Mouse (Mus musculus) stomach, postnatal 0 days (tissue): ENCODE data around the gene Dclk2. TPM values are rescaled to one million over a fixed set of nuclear protein-coding genes. Genes with fewer than 3 reads are reported as not detected.

Experiments used
- ATAC-seq: fragments of 200-750 bp; cut with Nextera tagmentation; 2 replicates; pipeline ENCODE4 v1.8.0; 2017; ENCODE audit not compliant: low FRiP score, low TSS enrichment
- DNase-seq: peaks from one replicate; pipeline ENCODE4 v3.0.0-alpha.2; 2016; ENCODE audit warnings: low spot score
- H3K27ac ChIP-seq: fragments of 300-500 bp; sonication (generic); replicated peaks from 2 replicates; pipeline ENCODE4 v1.5.1; 2014; ENCODE audit warnings: mild to moderate bottlenecking, control low read depth
- H3K27me3 ChIP-seq: fragments of 300-500 bp; sonication (generic); 2 replicates; pipeline ENCODE4 v1.6.1; 2014; ENCODE audit warnings: low read length; ENCODE audit not compliant: control insufficient read depth, insufficient read depth
- H3K36me3 ChIP-seq: fragments of 300-500 bp; sonication (generic); 2 replicates; pipeline ENCODE4 v1.6.1; 2014; ENCODE audit warnings: low read length, mixed read lengths; ENCODE audit not compliant: control insufficient read depth, insufficient read depth
- H3K4me1 ChIP-seq: fragments of 300-500 bp; sonication (generic); replicated peaks from 2 replicates; pipeline ENCODE4 v1.6.1; 2014; ENCODE audit warnings: antibody characterized with exemption; ENCODE audit not compliant: control insufficient read depth, insufficient read depth
- H3K4me2 ChIP-seq: fragments of 300-500 bp; sonication (generic); replicated peaks from 2 replicates; pipeline ENCODE4 v1.6.1; 2014; ENCODE audit warnings: low read depth, mild to moderate bottlenecking, control low read depth, moderate library complexity
- H3K4me3 ChIP-seq: fragments of 300-500 bp; sonication (generic); 2 replicates; pipeline ENCODE4 v1.5.1; 2014; ENCODE audit warnings: low read depth, low read length, control low read depth
- H3K9ac ChIP-seq: fragments of 300-500 bp; sonication (generic); 2 replicates; pipeline ENCODE4 v1.6.1; 2014; ENCODE audit warnings: mild to moderate bottlenecking, low read length, control low read depth, mixed read lengths
- H3K9me3 ChIP-seq: fragments of 300-500 bp; sonication (generic); 2 replicates; pipeline ENCODE4 v1.6.1; 2016; ENCODE audit warnings: low read length; ENCODE audit not compliant: control insufficient read depth
- CTCF ChIP-seq: IDR thresholded peaks from 2 replicates; pipeline ENCODE4 v1.5.1; 2016; ENCODE audit warnings: antibody characterized with exemption, low read depth, mild to moderate bottlenecking, moderate library complexity
- EP300 ChIP-seq: optimal IDR thresholded peaks from 2 replicates; pipeline ENCODE3; 2016; ENCODE audit warnings: antibody characterized with exemption
- WGBS: fragments of 180-500 bp; shearing (Covaris S2); extraction: QIAGEN DNeasy Blood & Tissue Kit; methylation state at CpG from one replicate; pipeline ENCODE4 v1.1.7; 2014; 5-methylcytosine and 5-hydroxymethylcytosine counted together
- polyA plus RNA-seq: library from polyadenylated mRNA; unstranded; fragments of >200 nt; fragmentation: Nextera tagmentation; extraction: Ambion mirVana; gene quantifications from 2 replicates; pipeline ENCODE4 v1.2.1, GENCODE M21; 2015

Dclk2 gene
- polyA plus RNA-seq, 1 experiment from 2014 or later: 2.3 TPM

DNA sequence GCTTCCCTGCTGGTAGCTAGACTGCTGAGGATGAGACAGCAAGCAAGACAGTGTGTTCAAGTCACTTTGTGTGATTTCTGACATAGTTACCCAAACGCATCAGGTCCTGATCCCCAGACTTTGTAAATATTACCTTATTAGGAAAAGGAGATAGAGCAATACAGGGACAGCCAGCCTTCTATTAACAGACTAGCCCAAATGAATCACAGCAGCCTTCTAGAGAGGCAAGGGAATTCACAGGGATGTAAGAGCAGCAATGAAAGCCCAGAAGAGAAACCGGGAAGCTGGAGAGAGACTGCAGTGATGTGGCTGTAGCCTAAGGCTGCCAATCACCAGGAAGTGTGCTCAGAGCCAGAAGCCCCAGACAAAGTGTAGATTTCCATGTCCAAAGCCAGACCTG lies 111.0 kb downstream of the Dclk2 start:
- Histone ChIP-seq H3K9ac (no peak overlapping the region), H3K9me3 (no peaks in the 10 kb centered on the region), H3K36me3 (no peaks in the 10 kb centered on the region), H3K4me3 (no peak overlapping the region), H3K27me3 (no peaks in the 10 kb centered on the region), H3K27ac (peak overlapping the region; percentile 75), H3K4me1 (no peaks in the 10 kb centered on the region), H3K4me2 (no peak overlapping the region)
- ATAC-seq (peak; percentile 32; the same call in 1 of the 2 replicates), DNase-seq (no peak)
- 24% methylated on average over 2 of the region's 2 CpGs for WGBS
- TF ChIP-seq EP300 (no peak), CTCF (no peak)

DNA sequence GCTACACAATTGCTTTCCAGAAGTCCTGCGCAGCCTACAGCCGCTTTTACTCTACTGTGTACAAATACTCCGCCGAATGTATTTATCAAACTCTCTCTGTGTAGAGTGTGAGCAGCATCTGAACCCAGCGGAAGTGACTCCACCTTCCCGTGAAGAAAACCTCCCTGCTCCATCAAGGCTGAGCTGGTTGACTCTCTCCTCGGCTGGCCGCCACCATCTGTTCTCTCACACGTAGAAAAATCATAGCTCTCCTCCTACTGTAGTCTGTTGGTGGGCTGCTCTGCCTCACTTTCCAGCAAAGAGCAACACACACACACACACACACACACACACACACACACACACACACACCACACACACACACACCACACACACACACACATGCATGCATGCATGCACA lies 111.5 kb downstream of the Dclk2 start:
- H3K36me3 ChIP-seq: no peaks in the 10 kb centered on the region
- H3K4me2 ChIP-seq: no peak overlapping the region
- no peak overlapping the region for H3K4me3 ChIP-seq
- no peaks in the 10 kb centered on the region for H3K27me3 ChIP-seq
- DNase-seq: no peak
- no peaks in the 10 kb centered on the region for H3K9me3 ChIP-seq
- 50% methylated on average over 9 of the region's 9 CpGs for WGBS
- no peak for TF ChIP-seq CTCF
- no peak for TF ChIP-seq EP300
- peak overlapping the region; percentile 75; the same call in 1 of the 2 replicates for H3K27ac ChIP-seq
- no peak for ATAC-seq
- no peak overlapping the region for H3K9ac ChIP-seq
- no peaks in the 10 kb centered on the region for H3K4me1 ChIP-seq

DNA sequence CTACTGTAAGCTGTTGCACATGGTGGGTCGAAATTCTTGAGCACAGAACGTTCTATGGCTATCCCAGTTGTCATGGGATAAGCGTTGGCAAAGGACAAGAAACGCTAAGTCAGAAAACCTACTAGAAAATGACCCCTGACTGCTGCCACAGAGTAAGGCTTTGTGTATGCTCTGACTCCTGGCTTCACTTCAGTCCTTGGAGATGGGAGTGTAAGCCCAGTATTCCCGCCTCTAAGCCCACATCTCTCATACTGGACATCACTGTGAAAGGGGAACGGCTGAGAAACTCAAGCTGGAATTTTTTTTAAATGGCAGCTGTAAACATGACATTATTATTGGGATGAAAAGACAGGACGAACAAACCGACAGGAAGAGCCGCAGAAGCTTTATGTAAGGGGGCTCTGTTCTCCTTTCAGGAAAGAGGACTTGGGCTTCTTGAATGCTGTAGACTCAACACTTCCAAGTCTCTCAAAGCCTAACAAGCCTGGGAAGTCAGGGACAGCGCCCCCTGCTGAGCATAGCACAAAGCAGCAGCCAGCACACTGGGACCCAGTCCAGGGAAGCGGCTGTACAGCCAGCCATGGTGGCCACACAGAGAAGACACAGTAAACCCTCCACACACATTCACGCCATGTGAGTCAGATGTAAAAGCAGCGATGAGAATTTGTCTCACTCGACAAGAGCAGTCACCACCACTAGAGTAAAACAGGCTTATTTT lies 112.7 kb downstream of the Dclk2 start:
- H3K4me1 ChIP-seq: no peaks in the 10 kb centered on the region
- no peaks in the 10 kb centered on the region for H3K9me3 ChIP-seq
- H3K4me2 ChIP-seq: no peak overlapping the region
- no peak overlapping the region for H3K4me3 ChIP-seq
- H3K27me3 ChIP-seq: peaks cover 2% of the 10 kb centered on the region; the same call in 1 of the 2 replicates
- TF ChIP-seq CTCF: peak; percentile 71
- no peak for TF ChIP-seq EP300
- 68% methylated on average over 14 of the region's 14 CpGs for WGBS
- ATAC-seq (no peak), DNase-seq (no peak)
- no peak overlapping the region for H3K27ac ChIP-seq
- no peaks in the 10 kb centered on the region for H3K36me3 ChIP-seq
- no peak overlapping the region for H3K9ac ChIP-seq

DNA sequence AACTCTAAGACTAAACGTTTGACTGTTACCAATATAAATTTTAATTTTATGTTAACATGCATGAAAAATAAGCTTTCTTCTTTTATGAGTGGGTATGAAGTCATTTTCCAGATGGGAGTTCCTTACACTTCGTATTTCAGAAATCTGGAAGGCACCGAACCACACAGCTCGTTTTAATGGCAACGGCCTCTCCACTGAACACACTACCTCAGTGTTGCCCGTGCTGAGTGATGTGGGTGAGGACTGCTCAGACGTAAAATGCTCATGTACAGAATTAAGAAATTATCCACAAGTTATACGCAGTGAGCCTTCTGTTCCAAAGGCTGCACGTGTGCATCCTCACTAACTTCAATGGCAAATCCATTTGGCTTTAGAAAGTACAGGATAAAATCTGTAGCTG lies 113.8 kb downstream of the Dclk2 start:
- H3K36me3 ChIP-seq: no peaks in the 10 kb centered on the region
- WGBS: 91% methylated on average over 9 of the region's 9 CpGs
- no peak overlapping the region for H3K27ac ChIP-seq
- TF ChIP-seq CTCF (no peak), EP300 (no peak)
- peaks cover 2% of the 10 kb centered on the region; the same call in 1 of the 2 replicates for H3K27me3 ChIP-seq
- ATAC-seq: no peak
- no peak for DNase-seq
- no peak overlapping the region for H3K4me3 ChIP-seq
- H3K9ac ChIP-seq: no peak overlapping the region
- no peaks in the 10 kb centered on the region for H3K9me3 ChIP-seq
- H3K4me1 ChIP-seq: no peaks in the 10 kb centered on the region
- no peak overlapping the region for H3K4me2 ChIP-seq

DNA sequence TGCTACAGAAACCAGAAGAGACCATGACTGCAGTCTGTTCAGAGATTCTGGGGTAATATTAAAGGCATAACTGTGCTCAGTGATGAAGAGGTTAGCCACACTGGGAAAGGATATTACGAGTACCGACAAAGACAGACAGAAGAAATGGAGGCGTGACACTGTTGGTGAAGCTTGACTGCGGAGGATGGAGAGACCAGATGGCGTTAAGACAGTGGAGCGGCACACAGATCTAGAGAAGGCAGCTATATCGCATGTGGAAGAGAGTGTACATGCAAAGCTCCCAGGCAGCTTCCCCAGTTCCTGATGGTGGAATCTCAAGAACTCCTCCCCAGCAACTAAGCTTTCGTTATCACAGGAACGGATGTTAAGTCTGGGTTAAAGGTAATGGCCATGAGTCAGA lies 116.4 kb downstream of the Dclk2 start:
- Histone ChIP-seq H3K9me3 (no peaks in the 10 kb centered on the region), H3K4me3 (no peak overlapping the region), H3K27me3 (peaks cover 2% of the 10 kb centered on the region; the same call in 1 of the 2 replicates), H3K9ac (no peak overlapping the region), H3K4me2 (no peak overlapping the region), H3K4me1 (no peaks in the 10 kb centered on the region), H3K27ac (no peak overlapping the region), H3K36me3 (no peaks in the 10 kb centered on the region)
- no peak for ATAC-seq
- DNase-seq: no peak
- TF ChIP-seq EP300 (no peak), CTCF (no peak)
- WGBS: 90% methylated on average over 9 of the region's 9 CpGs

DNA sequence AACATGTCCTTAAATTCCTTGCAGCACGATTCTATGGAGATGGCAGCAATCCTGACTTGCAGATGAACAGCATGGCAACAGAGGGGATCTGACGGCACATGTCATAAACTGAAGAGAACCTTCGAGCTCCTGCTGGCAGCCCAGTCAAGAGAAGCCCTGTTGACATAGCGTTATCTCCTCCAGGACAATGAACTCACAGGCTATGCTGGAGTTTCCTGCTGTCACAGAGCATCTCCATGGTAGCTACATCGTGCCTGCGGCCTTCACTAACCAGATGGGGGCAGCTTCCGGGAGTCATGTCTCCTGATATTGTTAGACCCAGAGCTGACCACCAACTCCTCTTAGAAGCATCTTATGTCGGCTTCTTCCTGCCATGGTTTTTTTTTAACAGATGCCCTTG lies 117.8 kb downstream of the Dclk2 start:
- TF ChIP-seq CTCF (no peak), EP300 (no peak)
- H3K4me2 ChIP-seq: no peak overlapping the region
- H3K27me3 ChIP-seq: peaks cover 2% of the 10 kb centered on the region; the same call in 1 of the 2 replicates
- no peaks in the 10 kb centered on the region for H3K36me3 ChIP-seq
- H3K9me3 ChIP-seq: no peaks in the 10 kb centered on the region
- no peak overlapping the region for H3K9ac ChIP-seq
- no peak overlapping the region for H3K4me3 ChIP-seq
- no peak for ATAC-seq
- DNase-seq: no peak
- H3K4me1 ChIP-seq: no peaks in the 10 kb centered on the region
- no peak overlapping the region for H3K27ac ChIP-seq
- WGBS: 53% methylated on average over 8 of the region's 8 CpGs
